Mouse (Mus musculus): Measurements from ENCODE around the gene Hoxc12.
A peak's percentile ranks its signal among the peaks of the same experiment; 100 is the strongest.

Gene Hoxc12

GRCm38 (mm10) chr15:102981379-102982288, 45.1 kb downstream of the Hoxc12 start:
- peak; percentile 87 for DNase-seq (ENCODE audit: low spot score)

DNA sequence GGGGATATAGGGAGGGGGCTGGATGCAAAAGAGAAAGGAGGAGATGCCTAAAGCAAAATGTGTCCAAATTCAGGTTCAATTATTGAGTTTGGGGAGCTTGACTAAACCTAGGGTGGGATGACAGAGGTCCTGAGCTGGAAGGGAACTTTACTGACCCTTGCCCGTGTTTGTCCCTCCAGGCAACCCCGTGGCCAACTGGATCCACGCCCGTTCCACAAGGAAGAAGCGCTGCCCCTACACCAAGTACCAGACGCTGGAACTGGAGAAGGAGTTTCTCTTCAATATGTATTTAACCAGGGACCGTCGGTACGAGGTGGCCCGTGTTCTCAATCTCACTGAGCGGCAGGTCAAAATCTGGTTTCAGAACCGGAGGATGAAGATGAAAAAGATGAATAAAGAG, 47.2 kb downstream of the Hoxc12 start:
- no peak for DNase-seq (ENCODE audit: low spot score)

DNA sequence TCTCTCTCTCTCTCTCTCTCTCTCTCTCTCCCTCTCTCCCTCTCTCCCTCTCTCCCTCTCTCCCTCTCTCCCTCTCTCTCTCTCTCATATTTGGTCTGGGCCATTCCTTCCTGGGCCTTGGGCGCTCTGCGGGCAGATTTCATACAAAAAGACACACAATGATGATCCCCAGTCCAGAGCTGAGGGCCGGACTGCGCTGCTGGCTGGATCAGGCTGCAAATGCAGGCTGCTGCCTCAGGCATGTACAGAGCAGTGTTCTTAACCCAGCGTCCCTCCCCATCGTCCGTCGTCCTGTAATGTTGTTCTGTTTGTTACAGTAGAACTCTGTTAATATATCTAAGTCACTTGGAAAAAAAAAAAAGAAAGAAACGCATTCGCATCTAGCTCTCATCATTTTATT, 48.0 kb downstream of the Hoxc12 start:
- DNase-seq (ENCODE audit: low spot score): no peak

DNA sequence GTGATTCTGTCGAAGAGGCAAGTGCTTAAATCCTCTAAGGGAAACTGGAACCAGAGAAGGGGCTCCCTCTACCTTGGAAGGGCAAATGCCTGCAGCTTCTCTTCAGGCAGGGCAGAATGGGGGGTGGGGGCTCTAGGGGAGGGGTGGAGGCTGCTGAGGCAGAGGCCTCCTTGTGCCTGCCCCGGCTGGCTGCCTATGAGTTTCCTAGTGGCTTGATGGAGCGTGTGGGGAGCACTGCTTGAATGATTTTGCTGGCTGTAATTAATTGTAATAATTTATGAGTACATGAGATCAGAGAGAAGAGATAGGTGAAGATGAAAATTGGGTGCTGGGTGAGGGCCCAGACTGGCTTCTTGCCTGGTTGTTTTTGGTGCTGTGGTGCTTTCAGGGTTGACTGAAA, 48.4 kb downstream of the Hoxc12 start:
- DNase-seq (ENCODE audit: low spot score): no peak

- DNase-seq (ENCODE audit: low spot score): peak; percentile 99
Observed at GRCm38 (mm10) chr15:102987124-102987833, 50.7 kb downstream of the Hoxc12 start.

GRCm38 (mm10) chr15:102988078-102988477, 51.5 kb downstream of the Hoxc12 start:
- no peak for DNase-seq (ENCODE audit: low spot score)

All from embryo, embryonic 10.5 days (tissue).